Mouse (Mus musculus): ENCODE measurements at regions not wholly inside any gene's neighbourhood (a gene's known extent, or its start where the extent isn't known, plus 50 kb on each side); places are given as distances from the start of the nearest gene placed in this dataset.
"Not testable (repeated sequence)": the region's sequence is repeated elsewhere in the genome, so short reads cannot be mapped to it uniquely, and the experiment has no call there.

DNA sequence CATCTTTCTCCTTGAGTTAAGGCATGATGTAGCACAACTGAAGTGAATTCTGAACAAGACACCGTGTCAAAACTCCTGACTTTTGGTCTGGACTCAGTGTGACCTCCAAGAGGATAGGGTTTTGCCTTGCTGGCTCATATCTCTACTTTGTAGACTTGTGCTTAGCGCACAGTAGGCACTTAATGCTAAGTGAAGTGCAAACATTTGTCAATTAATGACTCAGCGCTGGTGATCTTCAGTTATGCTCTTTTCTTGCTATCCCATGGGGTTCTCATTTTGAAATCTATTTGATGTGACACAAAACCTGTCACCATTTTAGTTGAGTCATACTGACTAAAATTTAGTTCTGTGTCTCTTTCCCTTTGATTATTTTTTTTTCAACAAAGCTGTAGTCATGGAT is 244.3 kb downstream of the Dhx15 start:
- dilution Hi-C loops (cut with MboI; ENCODE audit: extremely low pct_ligation_motif_present, extremely low pct_unique_long_range_greater_than_20kb, low sequenced_read_pairs), result no loop called here
- Histone ChIP-seq H3K27ac (ENCODE audit: insufficient read depth, low read depth) (no peak overlapping the region), H3K27me3 (replicated peaks) (no peaks in the 10 kb centered on the region), H3K79me2 (replicated peaks; ENCODE audit: control insufficient read depth, extremely low read depth, insufficient read depth, poor library complexity, severe bottlenecking) (no peaks in the 10 kb centered on the region), H3K4me3 (replicated peaks in 1 of 3; ENCODE audit: low read depth in 2 of 3, low read length in 2 of 3, poor library complexity in 1 of 3) (no peak overlapping the region), H3K9me3 (replicated peaks; ENCODE audit: low read length) (no peaks in the 10 kb centered on the region), H3K36me3 (replicated peaks in 1 of 2; ENCODE audit: control insufficient read depth in 1 of 2, insufficient read depth in 1 of 2, low read length in 1 of 2) (no peaks in the 10 kb centered on the region), H3K9ac (ENCODE audit: insufficient read depth, low read depth) (no peak overlapping the region), H3K4me1 (ENCODE audit: control insufficient read depth in 1 of 2, insufficient read depth in 2 of 2) (no peaks in the 10 kb centered on the region), H3K4me2 (ENCODE audit: insufficient read depth, low read depth, poor library complexity, severe bottlenecking) (no peak overlapping the region)
- TF ChIP-seq PAX5 (IDR thresholded peaks at IDR 0.05; ENCODE audit: low read length) (no peak), JUN (IDR thresholded peaks at IDR 0.05; ENCODE audit: insufficient read depth, low read depth, low read length) (no peak), UBTF (IDR thresholded peaks at IDR 0.05; ENCODE audit: low read depth, low read length) (no peak), GABPA (IDR thresholded peaks at IDR 0.05; ENCODE audit: insufficient replicate concordance, low read depth, low read length) (no peak), TCF12 (IDR thresholded peaks at IDR 0.05; ENCODE audit: low read depth, low read length) (no peak), POLR2AphosphoS2 (IDR thresholded peaks at IDR 0.05; ENCODE audit: low read depth, low read length) (no peak), MAFK (IDR thresholded peaks at IDR 0.05; ENCODE audit: insufficient replicate concordance, low read length) (no peak), TBP (conservative IDR thresholded peaks at IDR 0.05; ENCODE audit: low read depth, low read length) (no peak), KAT2A (IDR thresholded peaks at IDR 0.05; ENCODE audit: insufficient replicate concordance, low read length) (no peak), ZMIZ1 (IDR thresholded peaks at IDR 0.05; ENCODE audit: low read depth, low read length) (no peak), IRF4 (IDR thresholded peaks at IDR 0.05; ENCODE audit: low read depth, low read length) (no peak), EP300 (IDR thresholded peaks at IDR 0.05; ENCODE audit: low read length) (no peak), RCOR1 (conservative IDR thresholded peaks at IDR 0.05; ENCODE audit: low read depth, low read length) (no peak), ZKSCAN1 (IDR thresholded peaks at IDR 0.05; ENCODE audit: borderline replicate concordance, low read depth, low read length) (no peak), MYC (IDR thresholded peaks at IDR 0.05; ENCODE audit: low read depth, low read length) (no peak)
- in situ Hi-C loops (cut with MboI; ENCODE audit: low pct_ligation_motif_present, low pct_unique_long_range_greater_than_20kb, low sequenced_read_pairs), result no loop called here
- DNase-seq (ENCODE audit: extremely low read depth), result no peak

DNA sequence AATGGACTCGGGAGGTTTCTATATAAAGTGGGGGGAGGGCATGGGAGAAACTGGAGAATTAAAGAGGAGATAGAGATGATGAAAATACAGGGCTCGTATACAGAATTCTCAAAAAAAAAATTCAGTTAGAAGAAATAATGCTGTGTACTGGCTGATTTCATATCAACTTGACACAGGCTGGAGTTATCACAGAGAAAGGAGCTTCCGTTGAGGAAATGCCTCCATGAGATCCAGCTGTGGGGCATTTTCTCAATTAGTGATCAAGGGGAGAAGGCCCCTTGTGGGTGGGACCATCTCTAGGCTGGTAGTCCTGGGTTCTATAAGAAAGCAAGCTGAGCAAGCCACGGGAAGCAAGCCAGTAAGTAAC is 248.4 kb downstream of the Dhx15 start:
- H3K4me2 ChIP-seq (ENCODE audit: insufficient read depth, low read depth, poor library complexity, severe bottlenecking); H3K9me3 ChIP-seq (replicated peaks; ENCODE audit: low read length); H3K27ac ChIP-seq (ENCODE audit: insufficient read depth, low read depth); H3K9ac ChIP-seq (ENCODE audit: insufficient read depth, low read depth); H3K79me2 ChIP-seq (replicated peaks; ENCODE audit: control insufficient read depth, extremely low read depth, insufficient read depth, poor library complexity, severe bottlenecking); H3K4me1 ChIP-seq (ENCODE audit: control insufficient read depth in 1 of 2, insufficient read depth in 2 of 2); DNase-seq (ENCODE audit: extremely low read depth); in situ Hi-C loops (cut with MboI; ENCODE audit: low pct_ligation_motif_present, low pct_unique_long_range_greater_than_20kb, low sequenced_read_pairs); dilution Hi-C loops (cut with MboI; ENCODE audit: extremely low pct_ligation_motif_present, extremely low pct_unique_long_range_greater_than_20kb, low sequenced_read_pairs); H3K36me3 ChIP-seq (replicated peaks in 1 of 2; ENCODE audit: control insufficient read depth in 1 of 2, insufficient read depth in 1 of 2, low read length in 1 of 2); H3K27me3 ChIP-seq (replicated peaks); H3K4me3 ChIP-seq (replicated peaks in 1 of 3; ENCODE audit: low read depth in 2 of 3, low read length in 2 of 3, poor library complexity in 1 of 3): not testable (repeated sequence)
